Mouse (Mus musculus) T-helper 2 cell (primary cell): Measurements from ENCODE around the gene Lnx2.

ENCODE experiments used
- in situ Hi-C: fragments of 300-600 bp; cut with MboI, MseI; formaldehyde crosslinking; loops from one replicate; pipeline ENCODE4 v1.15.1; 2025; ENCODE audit warnings: high pct_unique_total_duplicates

Gene Lnx2

GRCm38 (mm10) chr5:147077305-147078034 lies 1.1 kb upstream of the Lnx2 start:
- in situ Hi-C loops = no loop called here

DNA sequence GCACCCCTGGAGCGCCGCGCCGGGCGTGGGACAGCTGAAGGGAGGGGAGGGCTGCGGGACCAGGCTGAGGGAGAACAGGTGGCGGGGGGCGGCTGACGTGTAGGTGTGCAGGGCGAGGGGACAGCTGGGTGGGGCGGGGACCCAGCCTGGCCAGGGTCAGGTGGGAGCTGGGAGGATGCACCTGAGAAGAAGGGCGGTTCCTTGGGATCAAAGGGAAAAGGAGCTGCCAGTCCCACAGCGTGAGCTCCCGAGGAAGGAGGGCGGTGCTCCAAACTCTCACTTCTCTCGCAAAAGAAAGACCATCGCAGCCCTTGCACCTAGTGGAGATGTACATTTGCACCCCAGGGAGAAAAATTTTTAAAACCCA lies 396 bp upstream of the Lnx2 start, which contains the start of gene Polr1d:
Gene Polr1d, plus strand, starts transcription at position 252 of the 367 bp plus-strand sequence.
- in situ Hi-C loops = no loop called here

DNA sequence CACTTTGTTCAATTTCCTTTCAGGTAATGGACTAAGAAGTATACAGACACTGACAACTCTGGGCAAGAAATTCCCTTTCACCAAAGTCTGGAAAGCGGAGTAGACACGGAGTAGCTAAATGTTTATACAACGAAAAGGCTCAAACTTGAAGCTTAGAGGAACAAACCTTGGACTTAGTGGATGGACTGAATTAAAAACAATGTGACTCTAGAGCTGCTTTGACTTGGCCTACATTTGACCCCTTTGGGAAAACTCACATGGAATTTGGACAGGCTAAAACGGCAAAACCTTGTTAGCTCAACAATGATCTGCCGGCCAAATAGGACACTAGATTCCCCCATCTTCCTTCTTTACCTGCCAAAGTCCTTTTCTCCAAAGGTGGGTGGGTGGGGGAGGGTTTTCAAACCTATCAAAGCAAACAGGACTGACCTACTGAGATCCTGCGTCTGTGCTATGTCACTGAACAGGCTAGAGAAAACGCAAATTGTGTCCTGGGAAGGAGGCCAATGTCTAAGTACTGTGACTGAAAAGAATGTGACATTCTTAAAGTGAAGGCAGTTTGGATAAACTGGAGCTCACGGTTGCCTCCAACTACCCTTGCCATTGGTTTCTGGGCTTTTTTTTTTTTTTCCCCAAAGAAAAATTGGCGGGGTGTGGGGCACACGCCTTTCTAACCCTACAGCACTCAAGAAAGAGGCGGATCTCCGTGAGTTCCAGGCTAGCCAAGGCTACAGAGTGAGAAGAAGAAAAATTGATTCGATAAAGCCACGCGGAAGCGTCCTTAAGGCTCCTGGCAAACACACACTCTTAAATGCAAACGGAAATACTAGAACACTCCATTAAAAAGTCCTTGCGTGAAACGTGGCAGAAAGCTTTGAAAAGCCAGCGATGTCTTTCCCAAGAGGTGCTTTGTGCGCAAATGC lies 1.0 kb downstream of the Lnx2 start:
- in situ Hi-C loops = no loop called here

DNA sequence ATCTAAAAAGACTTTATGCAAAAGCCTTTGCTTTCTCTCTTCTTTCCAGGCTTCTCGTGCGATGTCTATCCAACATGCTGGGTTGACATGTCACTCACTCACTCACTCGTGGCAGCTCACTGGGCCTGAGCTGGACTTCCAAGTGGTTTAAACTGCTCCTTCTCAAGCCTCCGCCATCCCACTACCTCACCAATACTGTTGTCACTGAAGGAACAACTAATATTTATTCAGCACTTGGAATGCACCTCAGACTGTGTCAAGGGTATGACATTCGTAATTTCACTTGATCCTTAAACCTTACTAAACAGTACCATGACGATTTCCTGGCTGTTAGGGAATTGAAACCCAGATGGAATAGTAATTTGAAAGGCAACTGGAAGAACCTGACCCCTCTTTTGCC lies 2.6 kb downstream of the Lnx2 start:
- in situ Hi-C loops = loop anchor here (25.0 kb wide), 1 partner anchor 1438 kb away; no protein-coding TSS in a partner anchor

GRCm38 (mm10) chr5:147071886-147072285 lies 4.5 kb downstream of the Lnx2 start:
- in situ Hi-C loops = loop anchor here (25.0 kb wide), 1 partner anchor 1440 kb away; no protein-coding TSS in a partner anchor

DNA sequence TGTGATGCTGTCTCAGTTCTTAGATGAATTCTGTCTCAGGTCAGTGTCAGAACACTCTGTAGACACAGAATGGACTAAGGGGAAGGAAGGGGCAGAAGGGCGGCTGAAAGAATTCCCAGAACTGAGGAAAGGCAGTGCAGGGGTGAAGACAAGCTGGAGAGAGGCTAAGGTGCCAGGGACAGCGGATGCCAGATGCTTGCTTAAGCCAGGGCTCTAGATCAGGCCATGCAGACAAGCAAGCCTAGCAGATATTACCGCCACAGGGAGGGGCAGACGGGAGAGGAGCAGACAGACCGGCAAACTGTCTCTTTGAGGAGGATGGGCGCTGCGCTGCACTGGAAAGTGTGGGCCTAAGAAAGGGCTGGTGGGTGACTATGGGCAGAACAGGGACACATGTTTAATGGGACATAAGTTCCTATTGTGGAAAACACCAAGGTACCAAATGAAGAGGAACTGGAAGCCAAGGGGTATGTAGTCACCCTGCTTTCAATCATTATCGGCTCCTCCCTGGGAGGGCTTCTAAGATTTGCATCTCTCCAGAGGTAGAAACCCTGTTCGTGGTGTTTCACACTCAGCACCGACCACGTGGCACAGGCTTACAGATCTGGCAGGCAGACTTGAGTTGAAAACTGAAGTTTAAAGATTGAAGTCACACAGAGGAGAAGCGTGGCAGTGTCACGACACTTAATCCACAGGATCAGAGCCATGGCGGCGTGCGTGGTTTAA lies 5.4 kb downstream of the Lnx2 start:
- in situ Hi-C loops = loop anchor here (25.0 kb wide), 1 partner anchor 1441 kb away; no protein-coding TSS in a partner anchor

- in situ Hi-C loops = loop anchor here (25.0 kb wide), 1 partner anchor 1443 kb away; no protein-coding TSS in a partner anchor
Observed at GRCm38 (mm10) chr5:147068876-147069275, 7.5 kb downstream of the Lnx2 start.

- in situ Hi-C loops = loop anchor here (25.0 kb wide), 1 partner anchor 1445 kb away; no protein-coding TSS in a partner anchor
Observed at GRCm38 (mm10) chr5:147066965-147067364, 9.4 kb downstream of the Lnx2 start.

- in situ Hi-C loops = loop anchor here (25.0 kb wide), 1 partner anchor 1446 kb away; no protein-coding TSS in a partner anchor
Observed at GRCm38 (mm10) chr5:147066129-147066528, 10.3 kb downstream of the Lnx2 start.

GRCm38 (mm10) chr5:147063215-147063661 lies 13.1 kb downstream of the Lnx2 start:
- in situ Hi-C loops = loop anchor here (25.0 kb wide), 1 partner anchor 1449 kb away; no protein-coding TSS in a partner anchor

DNA sequence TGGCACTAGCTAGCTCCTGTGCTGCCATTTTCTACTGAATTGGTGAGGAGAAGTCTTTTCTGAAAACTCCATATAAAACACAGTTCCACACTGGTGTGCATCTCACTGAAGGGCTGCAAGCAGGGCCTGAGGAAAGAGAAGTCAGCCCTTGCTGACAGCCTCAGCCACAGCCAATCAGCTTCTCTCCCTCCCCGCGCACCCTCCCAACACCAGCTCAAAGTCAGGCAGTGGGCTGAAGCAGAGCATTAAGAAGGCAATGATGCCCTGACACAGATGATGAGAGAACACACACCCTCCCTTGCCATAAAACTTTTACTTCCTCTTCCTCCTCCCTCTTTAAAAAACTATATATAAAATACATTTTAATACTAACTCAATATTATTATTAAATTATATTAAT lies 16.4 kb downstream of the Lnx2 start:
- in situ Hi-C loops = loop anchor here (25.0 kb wide), 1 partner anchor 1452 kb away; no protein-coding TSS in a partner anchor

DNA sequence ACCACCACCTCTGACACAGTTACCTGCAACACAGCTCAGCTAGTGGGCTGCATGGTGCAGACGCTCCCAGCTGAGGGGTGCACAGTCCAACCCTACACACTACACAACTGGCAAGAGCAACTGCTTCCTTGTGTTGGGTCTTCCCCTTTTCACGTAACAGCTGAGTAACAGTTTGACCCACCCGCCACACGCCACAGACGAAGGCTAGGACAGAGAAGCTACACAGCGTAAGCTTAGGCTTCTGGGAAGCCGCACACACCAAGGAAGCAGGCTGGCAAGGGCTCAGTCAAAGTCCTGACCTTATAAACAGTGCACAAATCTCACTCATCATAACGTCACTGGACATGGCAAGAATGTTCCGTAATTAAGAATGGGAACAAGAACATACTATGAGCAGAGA lies 17.1 kb downstream of the Lnx2 start:
- in situ Hi-C loops = loop anchor here (10.0 to 25.0 kb wide), 2 partner anchors 225 to 1453 kb away; partner anchors contain the start of gene Rpl21

- in situ Hi-C loops = loop anchor here (10.0 to 25.0 kb wide), 2 partner anchors 224 to 1454 kb away; partner anchors contain the start of gene Rpl21
Observed at GRCm38 (mm10) chr5:147058661-147059060, 17.7 kb downstream of the Lnx2 start.

DNA sequence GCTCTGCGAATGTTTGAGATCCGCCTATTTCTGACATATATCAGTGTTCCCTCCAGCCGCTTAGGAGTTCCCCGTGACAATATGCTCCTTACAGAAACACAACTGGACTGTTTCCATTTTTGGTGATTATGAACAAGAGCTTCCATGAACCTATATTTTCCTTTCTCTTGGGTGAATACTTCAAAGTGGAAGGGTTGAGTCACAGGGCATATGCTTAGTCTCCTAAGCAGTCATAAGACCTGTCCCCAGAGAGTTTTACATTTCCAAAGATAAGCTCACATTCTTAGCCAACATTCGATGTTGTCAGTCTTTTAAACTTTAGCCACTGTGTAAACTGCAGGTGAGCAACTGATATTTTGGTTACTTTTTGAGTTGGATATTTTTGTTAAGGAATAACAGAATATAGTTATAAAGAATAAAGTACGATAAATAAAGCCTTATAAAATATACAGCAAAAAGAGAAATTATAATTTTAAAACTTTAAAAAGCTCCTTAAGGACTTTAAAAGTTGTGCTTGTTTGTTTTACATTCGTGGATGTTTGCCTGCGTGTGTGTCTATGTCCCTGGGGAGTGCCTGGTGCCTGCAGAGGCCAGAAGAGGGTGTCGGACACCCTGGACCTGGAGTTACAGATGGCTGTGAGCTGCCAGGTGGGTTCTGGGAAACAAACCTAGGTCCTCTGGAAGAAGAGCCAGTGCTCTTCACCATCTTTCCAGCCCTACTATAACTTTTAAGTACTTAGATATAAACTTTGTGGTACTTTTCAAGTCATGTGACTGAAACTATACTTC lies 18.6 kb downstream of the Lnx2 start:
- in situ Hi-C loops = loop anchor here (10.0 to 25.0 kb wide), 2 partner anchors 223 to 1454 kb away; partner anchors contain the start of gene Rpl21

- in situ Hi-C loops = loop anchor here (10.0 to 25.0 kb wide), 2 partner anchors 222 to 1456 kb away; partner anchors contain the start of gene Rpl21
Observed at GRCm38 (mm10) chr5:147056712-147057290, 19.6 kb downstream of the Lnx2 start.

DNA sequence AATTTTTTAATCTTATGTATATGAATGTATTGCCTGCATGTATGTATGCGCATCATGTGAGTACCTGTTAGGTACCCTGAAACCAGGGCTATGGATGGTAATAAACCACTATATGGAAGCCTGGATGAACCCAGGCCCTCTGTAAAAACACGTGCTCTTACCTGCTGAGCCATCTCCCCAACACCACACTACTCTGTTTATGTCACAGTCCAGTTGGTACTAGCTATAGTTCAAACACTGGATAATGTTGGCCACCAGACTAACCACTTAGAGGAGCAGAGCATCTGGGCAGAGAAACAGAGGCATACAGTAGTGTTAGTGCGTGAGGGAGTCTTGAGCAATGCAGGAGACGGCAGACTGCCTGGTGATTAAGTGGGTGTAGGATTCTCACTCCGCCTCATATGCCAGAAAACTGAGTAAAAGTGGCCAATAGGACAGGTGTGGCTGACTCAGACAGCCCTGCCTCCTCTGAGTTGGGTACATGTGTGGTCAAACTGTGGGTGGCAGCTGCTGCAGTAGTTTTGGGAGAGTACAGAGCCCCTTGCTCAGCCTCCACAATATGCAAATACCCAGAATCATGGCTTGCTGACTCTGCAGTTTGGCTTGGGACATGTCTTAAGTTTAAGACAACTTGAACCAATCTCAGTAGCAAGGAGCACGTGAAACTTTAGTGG lies 20.7 kb downstream of the Lnx2 start:
- in situ Hi-C loops = loop anchor here (10.0 to 25.0 kb wide), 2 partner anchors 221 to 1457 kb away; partner anchors contain the start of gene Rpl21

DNA sequence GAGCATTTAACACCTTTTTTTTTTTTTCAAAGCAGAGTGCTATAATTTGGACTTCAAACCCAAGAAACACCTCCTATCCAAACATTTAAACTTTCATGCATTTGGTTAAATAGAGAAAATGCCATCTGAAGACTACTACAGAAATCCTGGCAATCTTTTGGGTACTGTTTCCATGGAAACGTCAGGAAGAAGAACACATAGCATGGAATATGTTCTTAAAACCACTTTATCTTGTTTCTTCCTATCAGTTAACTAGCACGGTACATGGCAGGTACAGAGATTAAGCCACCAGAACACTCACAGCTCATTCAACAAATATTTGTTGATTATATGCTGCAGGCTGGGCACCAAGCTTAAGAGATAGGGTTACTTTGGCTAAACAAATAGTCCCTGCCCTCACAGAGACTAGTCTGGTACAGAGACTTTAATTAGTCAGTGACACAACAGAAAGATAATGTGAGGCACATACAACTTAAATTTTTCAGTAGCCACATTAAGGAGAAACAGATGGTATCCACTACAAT lies 21.6 kb downstream of the Lnx2 start:
- in situ Hi-C loops = loop anchor here (10.0 to 25.0 kb wide), 2 partner anchors 220 to 1457 kb away; partner anchors contain the start of gene Rpl21

- in situ Hi-C loops = loop anchor here (10.0 to 25.0 kb wide), 2 partner anchors 220 to 1458 kb away; partner anchors contain the start of gene Rpl21
Observed at GRCm38 (mm10) chr5:147054328-147054727, 22.1 kb downstream of the Lnx2 start.
